Mouse (Mus musculus) neural tube, embryonic 14.5 days (tissue): ENCODE measurements around the gene Mybpc2. TPM values are rescaled to one million over a fixed set of nuclear protein-coding genes. Genes with fewer than 3 reads are reported as not detected.

Experiments
- ATAC-seq: fragments of 200-750 bp; cut with Nextera tagmentation; 2 replicates; pipeline ENCODE4 v1.8.0; 2017; ENCODE audit warnings: low read depth, mild to moderate bottlenecking, moderate TSS enrichment, moderate library complexity
- H3K27ac ChIP-seq: fragments of 300-500 bp; sonication (generic); 2 replicates; pipeline ENCODE4 v1.5.1; 2014; ENCODE audit warnings: low read depth, mild to moderate bottlenecking, control low read depth, low read length, moderate library complexity, mixed read lengths
- H3K27me3 ChIP-seq: fragments of 300-500 bp; sonication (generic); 2 replicates; pipeline ENCODE4 v1.6.1; 2014; ENCODE audit warnings: low read length; ENCODE audit not compliant: control insufficient read depth, insufficient read depth
- H3K36me3 ChIP-seq: fragments of 300-500 bp; sonication (generic); 2 replicates; pipeline ENCODE4 v1.6.1; 2014; ENCODE audit warnings: low read length, mixed read lengths; ENCODE audit not compliant: control insufficient read depth, insufficient read depth
- H3K4me1 ChIP-seq: fragments of 300-500 bp; sonication (generic); 2 replicates; pipeline ENCODE4 v1.6.1; 2014; ENCODE audit warnings: low read length; ENCODE audit not compliant: control insufficient read depth, insufficient read depth
- H3K4me2 ChIP-seq: fragments of 300-500 bp; sonication (generic); 2 replicates; pipeline ENCODE4 v1.6.1; 2014; ENCODE audit warnings: mild to moderate bottlenecking, low read depth, low read length, control low read depth
- H3K4me3 ChIP-seq: fragments of 300-500 bp; sonication (generic); 2 replicates; pipeline ENCODE4 v1.5.1; 2014; ENCODE audit warnings: low read depth, low read length, control low read depth, mixed read lengths
- H3K9ac ChIP-seq: fragments of 300-500 bp; sonication (generic); replicated peaks from 2 replicates; pipeline ENCODE4 v1.6.1; 2014; ENCODE audit warnings: low read depth, mild to moderate bottlenecking, control low read depth, low read length, mixed read lengths
- H3K9me3 ChIP-seq: fragments of 300-500 bp; sonication (generic); 2 replicates; pipeline ENCODE4 v1.6.1; 2016; ENCODE audit warnings: low read length; ENCODE audit not compliant: control insufficient read depth
- WGBS: fragments of 180-500 bp; shearing (Covaris S2); extraction: QIAGEN DNeasy Blood & Tissue Kit; methylation state at CpG from one replicate; pipeline ENCODE4 v1.1.7; 2014; 5-methylcytosine and 5-hydroxymethylcytosine counted together
- polyA plus RNA-seq: library from polyadenylated mRNA; unstranded; fragments of >200 nt; fragmentation: Nextera tagmentation; extraction: Ambion mirVana; gene quantifications from 2 replicates; pipeline ENCODE4 v1.2.1, GENCODE M21; 2014

Mybpc2 gene
- polyA plus RNA-seq, 1 experiment from 2014 or later, result 0.07 TPM

- H3K4me1 ChIP-seq, result no peaks in the 10 kb centered on the region
- no peak overlapping the region for H3K4me2 ChIP-seq
- 94% methylated on average over 13 of the region's 13 CpGs for WGBS
- H3K4me3 ChIP-seq, result no peak overlapping the region
- no peaks in the 10 kb centered on the region for H3K27me3 ChIP-seq
- H3K27ac ChIP-seq, result no peak overlapping the region
- ATAC-seq, result no peak
- H3K9ac ChIP-seq, result no peak overlapping the region
- H3K36me3 ChIP-seq, result 0 out of 2 replicates have a peak, but pooled peaks cover 7% of the 10 kb centered on the region
- H3K9me3 ChIP-seq, result no peaks in the 10 kb centered on the region
Measured at GRCm38 (mm10) chr7:44537496-44537895, 13.0 kb upstream of the Mybpc2 start.

DNA sequence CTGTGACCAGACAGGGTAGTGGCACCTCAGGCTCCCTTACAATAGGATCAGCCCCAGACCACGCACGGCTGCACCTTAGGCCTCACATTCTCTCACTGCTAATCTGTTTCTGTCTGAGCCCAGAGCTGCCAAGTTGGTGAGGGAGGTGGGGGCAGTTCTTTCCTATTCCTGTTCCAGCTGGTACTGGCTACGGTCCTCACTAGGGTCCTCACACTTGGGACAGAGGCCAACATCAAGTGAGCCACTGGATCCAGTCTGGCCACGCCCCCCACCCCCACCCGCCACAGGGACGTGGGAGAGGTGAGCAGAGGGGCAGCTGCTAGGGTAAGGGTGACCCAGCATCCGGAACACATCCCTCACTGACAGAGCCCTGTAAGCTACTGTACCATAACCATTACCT lies 12.6 kb upstream of the Mybpc2 start:
- H3K9ac ChIP-seq, result no peak overlapping the region

DNA sequence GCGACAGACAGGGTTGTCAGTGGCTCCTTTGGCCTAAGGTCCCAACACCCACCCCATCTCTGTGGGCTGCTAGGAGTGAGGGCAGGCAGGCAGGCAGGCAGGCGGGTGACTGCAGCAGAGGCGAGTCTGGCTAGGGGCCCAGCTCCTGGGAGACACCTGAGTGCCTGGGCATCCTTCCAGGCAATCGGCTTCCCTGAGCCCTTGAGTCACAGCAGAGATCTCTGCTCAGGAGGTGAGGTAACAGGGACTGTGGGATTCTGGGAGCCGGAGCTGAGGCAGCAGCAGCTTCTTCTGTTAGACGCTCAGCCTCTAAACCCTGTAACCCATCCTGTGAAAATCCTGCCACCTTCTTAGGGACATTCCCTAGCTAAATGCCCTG lies 12.1 kb upstream of the Mybpc2 start:
- H3K4me3 ChIP-seq, result no peak overlapping the region
- H3K36me3 ChIP-seq, result 0 out of 2 replicates have a peak, but pooled peaks cover 7% of the 10 kb centered on the region
- no peaks in the 10 kb centered on the region for H3K9me3 ChIP-seq
- 88% methylated on average over 6 of the region's 6 CpGs for WGBS
- ATAC-seq, result no peak
- no peaks in the 10 kb centered on the region for H3K27me3 ChIP-seq
- no peaks in the 10 kb centered on the region for H3K4me1 ChIP-seq
- H3K4me2 ChIP-seq, result no peak overlapping the region
- no peak overlapping the region for H3K9ac ChIP-seq
- H3K27ac ChIP-seq, result no peak overlapping the region

More for the DNA sequence above, 12.6 kb upstream of the Mybpc2 start:
- WGBS, result 87% methylated on average over 7 of the region's 7 CpGs
- H3K27ac ChIP-seq, result no peak overlapping the region
- no peaks in the 10 kb centered on the region for H3K27me3 ChIP-seq
- H3K9me3 ChIP-seq, result no peaks in the 10 kb centered on the region
- no peak for ATAC-seq
- H3K4me1 ChIP-seq, result no peaks in the 10 kb centered on the region
- H3K4me2 ChIP-seq, result no peak overlapping the region
- H3K4me3 ChIP-seq, result no peak overlapping the region
- H3K36me3 ChIP-seq, result 0 out of 2 replicates have a peak, but pooled peaks cover 7% of the 10 kb centered on the region

DNA sequence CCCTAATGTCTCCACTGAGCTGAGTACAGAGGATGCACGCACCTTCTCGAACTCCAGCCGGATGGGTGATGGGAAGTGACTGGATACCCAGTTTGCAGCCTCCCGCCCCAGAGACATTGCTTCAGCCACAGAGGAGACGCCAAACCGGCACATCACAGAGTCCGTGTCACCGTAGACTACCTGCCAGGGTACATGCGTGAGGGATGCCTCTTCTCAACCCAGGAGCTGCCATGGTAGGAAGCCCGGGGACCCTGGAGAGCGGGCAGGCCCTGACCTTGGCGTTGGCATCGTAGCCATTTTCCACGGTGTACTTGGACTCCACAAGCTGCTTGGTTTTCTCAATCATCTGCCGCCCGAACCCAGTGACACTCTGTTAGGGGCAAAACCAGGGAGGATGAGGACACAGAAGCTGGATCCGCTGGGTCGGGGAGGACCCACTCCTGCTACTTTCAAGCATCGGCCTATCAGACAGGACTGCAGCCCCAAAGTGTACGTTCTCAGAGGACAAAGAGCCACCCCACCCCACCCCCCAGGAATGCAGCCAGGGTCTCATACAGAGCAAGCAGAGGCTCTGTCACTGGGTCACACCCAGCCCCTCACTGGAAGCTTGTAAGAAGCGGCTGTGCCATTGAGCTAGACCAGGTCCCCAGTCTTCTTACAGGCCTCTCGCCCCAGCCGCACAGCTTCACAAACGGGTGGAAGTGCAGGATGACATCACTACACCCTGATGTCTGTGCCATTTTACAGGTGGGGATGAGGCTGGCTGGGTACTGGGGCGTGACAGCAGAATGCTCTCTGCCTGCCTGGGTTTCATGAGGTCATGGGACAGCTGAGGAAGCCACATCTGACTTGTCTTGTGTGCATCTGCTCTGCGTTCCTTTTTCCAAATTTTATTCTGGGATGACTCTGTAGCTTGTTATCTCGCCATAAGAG lies 11.5 kb upstream of the Mybpc2 start:
- Histone ChIP-seq H3K4me2 (no peak overlapping the region), H3K9me3 (no peaks in the 10 kb centered on the region), H3K4me1 (no peaks in the 10 kb centered on the region), H3K4me3 (no peak overlapping the region), H3K36me3 (0 out of 2 replicates have a peak, but pooled peaks cover 3% of the 10 kb centered on the region), H3K9ac (no peak overlapping the region), H3K27ac (no peak overlapping the region), H3K27me3 (no peaks in the 10 kb centered on the region)
- WGBS, result 95% methylated on average over 27 of the region's 27 CpGs
- no peak for ATAC-seq

DNA sequence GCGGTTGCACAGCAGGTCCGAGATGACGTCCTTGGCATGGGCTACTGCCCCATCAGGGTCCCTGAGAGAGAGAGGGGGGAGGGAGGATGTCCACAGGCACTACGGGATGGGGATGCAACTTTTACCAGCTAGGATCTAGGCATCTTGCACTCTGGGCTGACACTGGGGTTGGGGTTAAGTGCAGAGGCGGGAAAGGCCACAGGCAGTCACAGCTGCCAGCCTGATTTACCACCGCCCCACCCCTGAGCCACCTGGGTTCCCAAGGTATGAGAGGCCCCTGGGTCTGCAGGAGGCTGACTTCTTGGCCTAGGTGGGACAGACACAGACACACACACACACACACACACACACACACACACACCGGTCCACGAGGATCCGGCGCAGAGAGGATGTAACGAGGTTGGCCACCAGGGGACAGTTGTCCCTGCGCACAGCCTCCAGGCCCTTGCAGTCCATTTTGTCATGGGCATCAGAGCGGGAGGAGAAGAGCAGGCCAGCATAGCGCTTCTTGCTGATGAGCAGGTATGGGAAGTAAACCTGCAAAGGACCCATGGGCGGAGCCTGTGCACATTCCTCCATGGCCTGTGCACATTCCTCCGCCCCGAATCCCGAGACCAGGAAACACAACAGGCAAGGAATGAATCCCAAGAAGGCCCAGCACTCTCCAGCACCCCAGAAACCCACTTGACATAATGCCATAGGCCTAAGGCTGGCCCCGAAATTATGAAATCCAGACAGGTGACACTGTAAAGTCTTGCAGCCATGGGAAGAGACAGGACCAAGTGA lies 10.4 kb upstream of the Mybpc2 start:
- no peaks in the 10 kb centered on the region for H3K9me3 ChIP-seq
- no peak overlapping the region for H3K4me3 ChIP-seq
- H3K27me3 ChIP-seq, result no peaks in the 10 kb centered on the region
- no peak overlapping the region for H3K27ac ChIP-seq
- H3K4me1 ChIP-seq, result no peaks in the 10 kb centered on the region
- ATAC-seq, result no peak
- no peak overlapping the region for H3K4me2 ChIP-seq
- no peak overlapping the region for H3K9ac ChIP-seq
- 0 out of 2 replicates have a peak, but pooled peaks cover 3% of the 10 kb centered on the region for H3K36me3 ChIP-seq
- 90% methylated on average over 19 of the region's 19 CpGs for WGBS

- 0 out of 2 replicates have a peak, but pooled peaks cover 3% of the 10 kb centered on the region for H3K36me3 ChIP-seq
- 95% methylated on average over 13 of the region's 13 CpGs for WGBS
Measured at GRCm38 (mm10) chr7:44534242-44534641, 9.8 kb upstream of the Mybpc2 start.

DNA sequence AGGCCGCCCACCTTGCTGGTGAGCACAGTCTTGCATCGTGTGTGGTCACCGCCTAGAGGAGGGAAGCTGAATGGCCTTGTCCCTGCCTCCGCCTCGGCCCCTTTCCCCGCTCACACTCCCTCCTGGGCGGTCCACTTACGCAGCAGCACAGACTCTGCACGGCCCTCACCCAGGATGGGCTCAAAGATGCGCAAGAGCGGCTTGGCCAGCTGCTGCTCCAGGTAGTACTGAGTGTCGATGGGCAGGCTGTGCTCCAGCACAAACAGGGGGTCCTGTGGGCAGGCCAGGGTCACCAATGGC lies 9.2 kb upstream of the Mybpc2 start:
- Histone ChIP-seq H3K4me2 (no peak overlapping the region), H3K9ac (no peak overlapping the region), H3K36me3 (0 out of 2 replicates have a peak, but pooled peaks cover 2% of the 10 kb centered on the region), H3K4me1 (no peaks in the 10 kb centered on the region), H3K27ac (no peak overlapping the region), H3K27me3 (0 out of 2 replicates have a peak, but pooled peaks cover under 1% of the 10 kb centered on the region), H3K9me3 (no peaks in the 10 kb centered on the region), H3K4me3 (no peak overlapping the region)
- WGBS, result 79% methylated on average over 12 of the region's 12 CpGs
- ATAC-seq, result no peak

More at GRCm38 (mm10) chr7:44534242-44534641, 9.8 kb upstream of the Mybpc2 start:
- Histone ChIP-seq H3K9ac (no peak overlapping the region), H3K9me3 (no peaks in the 10 kb centered on the region), H3K4me1 (no peaks in the 10 kb centered on the region), H3K27me3 (no peaks in the 10 kb centered on the region), H3K4me3 (no peak overlapping the region), H3K27ac (no peak overlapping the region), H3K4me2 (no peak overlapping the region)
- ATAC-seq, result no peak

DNA sequence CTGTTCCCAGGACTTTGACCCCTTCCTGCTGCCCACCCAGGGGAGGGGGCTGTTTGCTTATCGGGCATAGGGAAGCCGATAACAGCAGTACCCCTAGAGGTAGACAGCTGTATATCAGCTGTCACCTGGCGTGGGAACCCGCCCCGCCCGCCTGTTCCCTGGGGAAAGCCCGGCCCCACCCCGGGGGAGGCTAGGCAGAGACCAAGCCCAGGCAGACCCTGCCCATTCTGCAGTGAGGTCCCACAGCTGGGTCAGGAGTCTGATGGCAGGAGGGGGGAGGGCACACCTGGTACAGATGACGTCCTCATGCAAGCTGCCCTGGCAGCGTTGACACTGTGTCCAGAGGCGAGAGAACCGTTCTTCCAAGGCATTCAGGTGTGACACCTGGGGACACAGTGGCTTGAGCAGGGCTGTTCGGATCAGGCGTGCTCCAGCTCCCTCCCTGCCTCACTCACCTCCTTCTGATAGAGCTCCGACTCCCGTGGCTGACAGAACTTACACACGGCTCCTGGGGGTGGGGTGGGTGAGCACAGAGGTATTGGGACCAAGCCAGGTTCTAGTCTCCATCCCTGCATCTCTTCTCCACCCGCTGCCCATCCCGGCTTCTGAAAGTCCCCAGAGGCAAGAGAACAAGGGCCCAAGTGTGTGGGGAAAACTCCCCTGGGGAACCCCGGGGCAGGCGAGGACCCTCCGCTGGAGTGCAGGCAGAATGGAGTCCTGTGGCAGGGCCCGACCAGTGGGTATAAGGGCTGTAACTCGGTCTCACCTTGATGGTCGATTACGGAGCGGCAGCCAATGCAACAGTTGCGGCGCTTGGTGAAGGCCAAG lies 8.7 kb upstream of the Mybpc2 start:
- Histone ChIP-seq H3K4me3 (no peak overlapping the region), H3K9me3 (no peaks in the 10 kb centered on the region), H3K4me1 (no peaks in the 10 kb centered on the region), H3K27me3 (0 out of 2 replicates have a peak, but pooled peaks cover 4% of the 10 kb centered on the region), H3K27ac (no peak overlapping the region), H3K9ac (no peak overlapping the region), H3K36me3 (no peaks in the 10 kb centered on the region), H3K4me2 (no peak overlapping the region)
- no peak for ATAC-seq
- WGBS, result 90% methylated on average over 29 of the region's 29 CpGs
